Mouse (Mus musculus) frontal cortex, adult 2 months (tissue): ENCODE measurements around the gene Pias1. TPM values are rescaled to one million over a fixed set of nuclear protein-coding genes. Genes with fewer than 3 reads are reported as not detected.

Experiments used
- DNase-seq, 2 experiments: peaks; one replicate each; pipeline ENCODE4 v3.0.0; 2022; ENCODE audit warnings: low spot score in 1 of 2; ENCODE audit errors: extremely low spot score in 1 of 2
- polyA plus RNA-seq: library from polyadenylated mRNA; depleted of rRNA; stranded (reverse); fragments of >200 nt; gene quantifications from 2 replicates; pipeline ENCODE4 v1.2.3, GENCODE M21; 2012; rRNA removed

Pias1 gene
- 30.8 and 32.7 TPM in 2 replicates for polyA plus RNA-seq

DNA sequence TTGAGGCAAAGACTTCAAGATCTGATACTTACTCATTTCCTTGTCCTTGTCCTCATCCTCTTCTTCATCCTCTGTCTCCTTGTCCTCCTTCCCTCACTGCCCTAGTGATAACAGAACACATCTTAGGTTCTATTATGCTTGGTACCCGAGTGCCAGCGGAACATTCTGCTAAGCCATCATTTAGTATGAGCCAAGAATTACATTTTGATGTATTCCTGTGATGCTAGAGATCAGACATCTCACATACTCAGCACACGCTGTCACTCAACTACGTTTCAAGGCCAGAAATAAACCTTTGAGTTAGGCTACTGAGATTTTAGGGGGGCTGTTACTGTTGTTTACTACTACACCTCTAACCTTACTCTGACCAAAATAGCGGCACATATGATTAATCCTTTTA, at the start of gene Pias1:
Pias1 (minus strand) TSS at position 101 of the 400 bp plus-strand sequence.
- no peak for DNase-seq

DNA sequence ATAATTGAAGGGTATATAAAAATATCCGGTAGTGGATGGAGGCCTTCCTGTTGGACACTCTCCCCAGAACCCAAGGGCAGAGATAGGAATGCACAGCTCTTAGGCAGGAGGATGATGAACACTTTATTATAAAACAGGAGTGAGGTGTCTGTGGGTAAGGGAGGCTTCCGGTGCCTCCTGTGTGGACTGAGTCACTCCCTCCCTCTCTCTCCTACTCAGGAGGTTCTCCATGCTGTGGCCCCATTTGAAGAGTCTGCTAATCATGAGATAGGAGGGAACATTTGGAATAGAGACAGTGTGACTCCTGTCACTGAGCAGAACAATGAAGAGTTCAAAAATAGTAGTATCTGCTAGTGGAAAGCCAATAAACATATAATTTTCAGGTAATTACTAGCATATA, 47.7 kb upstream of the Pias1 start:
- peak in 1 of 2 experiments; percentile 24 for DNase-seq

DNA sequence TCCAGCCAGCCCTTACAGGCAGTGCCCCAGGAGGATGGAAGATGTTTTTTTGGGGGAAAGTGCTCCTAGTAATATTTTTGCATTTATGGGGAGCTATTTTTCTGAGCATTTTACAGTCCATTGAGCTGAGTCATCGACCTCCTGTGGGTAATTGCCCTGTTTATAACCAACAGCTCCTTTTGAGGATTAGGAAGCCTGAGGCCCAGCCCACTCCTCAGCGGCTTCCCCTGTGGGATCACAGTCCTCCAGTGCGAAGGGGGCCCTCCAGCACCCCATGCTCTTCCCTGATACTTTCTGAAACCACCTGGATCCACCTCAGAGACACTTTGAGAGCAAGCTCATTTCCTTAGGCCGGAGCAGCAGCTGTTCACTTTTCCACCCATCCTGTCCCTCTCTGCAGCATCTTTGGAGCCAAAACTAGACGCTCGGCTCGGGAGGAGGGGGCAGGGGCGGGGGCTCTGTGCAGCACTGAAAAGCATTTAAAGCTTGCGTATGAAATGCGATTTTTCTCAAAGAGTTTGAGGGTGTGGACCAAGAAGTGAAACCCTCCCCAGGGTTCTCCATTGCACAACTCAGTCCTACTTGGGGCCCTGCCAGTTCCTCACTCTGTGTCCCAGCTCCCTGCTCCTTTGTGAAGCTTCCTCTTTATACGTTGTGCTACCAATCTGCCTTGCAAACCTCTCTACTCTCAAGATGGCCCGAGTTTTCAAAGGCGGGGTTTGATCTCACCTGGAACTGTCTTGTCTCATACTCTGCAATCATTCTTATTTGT, 43.5 kb upstream of the Pias1 start:
- peak in 1 of 2 experiments; percentile 38 for DNase-seq

DNA sequence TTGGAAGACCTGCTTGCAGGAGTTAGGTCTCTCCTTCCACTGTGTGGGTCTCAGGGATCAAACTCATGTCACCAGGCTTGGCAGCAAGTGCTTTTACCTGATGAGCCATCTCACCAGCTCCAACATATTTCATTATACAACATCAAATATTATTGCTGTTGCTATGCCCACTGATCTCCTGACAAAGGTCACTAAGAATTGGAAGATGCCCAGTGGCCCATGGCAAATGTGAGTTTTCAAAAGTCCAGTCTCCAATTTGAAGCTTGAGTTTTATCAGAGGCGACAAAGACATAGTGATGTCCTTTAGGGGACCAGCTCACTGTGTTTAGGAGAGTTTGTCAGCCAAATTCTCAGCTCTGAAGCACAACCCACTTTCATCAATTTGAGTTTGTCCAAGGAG, 34.8 kb upstream of the Pias1 start:
- no peak for DNase-seq

DNA sequence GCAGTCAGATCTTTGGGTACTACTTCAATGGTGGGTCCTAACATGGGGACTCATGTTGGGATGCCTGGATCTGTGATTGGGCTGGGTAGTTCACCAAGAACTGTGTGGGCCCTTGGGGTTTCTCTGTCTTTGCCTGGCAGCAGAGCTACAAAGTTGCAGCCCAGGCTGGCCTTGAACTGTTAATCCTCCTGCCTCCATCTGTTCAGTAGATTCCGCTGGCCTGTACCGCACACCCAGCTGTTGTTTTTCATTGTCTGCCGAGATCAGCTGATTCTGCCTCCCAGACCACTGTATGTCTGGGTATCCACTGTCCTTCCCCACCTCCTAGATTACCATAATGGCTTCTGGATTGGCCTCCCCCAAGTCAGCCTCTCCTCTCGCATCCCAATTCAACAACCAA, 19.6 kb upstream of the Pias1 start:
- no peak for DNase-seq

DNA sequence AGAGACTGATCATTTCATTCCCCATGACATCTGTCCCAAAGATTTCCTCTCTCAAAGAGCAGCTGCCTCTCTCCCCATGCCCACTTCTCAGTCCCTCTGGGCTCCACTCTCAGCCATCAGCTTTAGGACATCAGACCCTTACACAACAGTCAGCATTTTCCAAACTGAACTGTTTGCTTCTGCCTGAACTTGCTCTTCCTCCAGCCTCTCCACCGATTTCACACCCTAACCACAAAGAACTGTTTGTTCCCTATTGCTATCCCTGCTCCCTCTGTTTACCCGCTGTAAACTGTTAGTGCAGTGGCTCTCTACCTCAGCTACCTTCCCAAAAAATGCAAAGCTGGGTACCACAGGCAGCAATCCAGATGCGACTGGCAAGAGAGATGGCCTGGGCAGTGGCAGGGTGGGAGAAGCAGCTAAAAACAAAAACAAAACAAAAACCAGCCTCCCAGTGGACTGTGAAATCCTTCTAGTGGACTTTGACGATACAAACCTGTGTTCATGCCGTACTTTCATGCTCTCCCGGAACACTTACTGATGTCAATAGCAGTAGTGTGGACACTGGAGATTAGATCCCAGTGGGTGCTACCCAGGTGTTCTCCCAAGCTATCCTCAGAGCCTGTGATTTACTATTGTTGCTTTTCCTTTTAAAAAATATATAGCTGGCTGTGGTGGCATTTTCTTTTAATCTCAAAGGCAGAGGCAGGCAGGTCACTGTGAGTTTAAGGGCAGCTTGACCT, 18.5 kb upstream of the Pias1 start:
- DNase-seq: no peak

DNA sequence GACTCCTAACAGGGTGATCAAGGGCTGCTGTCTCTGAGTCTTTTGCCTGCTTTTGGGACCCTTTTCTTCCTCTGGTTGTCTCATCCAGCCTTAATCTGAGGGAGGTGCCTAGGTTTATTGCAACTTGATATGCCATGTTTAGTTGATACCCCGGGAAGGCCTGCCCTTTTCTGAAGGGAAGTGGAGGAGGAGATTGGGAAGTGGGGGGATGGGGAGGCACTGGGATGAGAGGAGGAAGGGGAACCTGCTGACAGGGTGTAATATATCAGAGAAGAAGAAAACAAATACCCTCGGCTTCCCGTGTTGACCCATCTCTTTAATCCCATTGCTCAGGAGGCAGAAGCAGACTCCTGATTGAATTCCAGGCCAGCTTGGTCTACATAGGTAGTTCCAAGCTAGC, 10.8 kb upstream of the Pias1 start:
- DNase-seq: no peak

DNA sequence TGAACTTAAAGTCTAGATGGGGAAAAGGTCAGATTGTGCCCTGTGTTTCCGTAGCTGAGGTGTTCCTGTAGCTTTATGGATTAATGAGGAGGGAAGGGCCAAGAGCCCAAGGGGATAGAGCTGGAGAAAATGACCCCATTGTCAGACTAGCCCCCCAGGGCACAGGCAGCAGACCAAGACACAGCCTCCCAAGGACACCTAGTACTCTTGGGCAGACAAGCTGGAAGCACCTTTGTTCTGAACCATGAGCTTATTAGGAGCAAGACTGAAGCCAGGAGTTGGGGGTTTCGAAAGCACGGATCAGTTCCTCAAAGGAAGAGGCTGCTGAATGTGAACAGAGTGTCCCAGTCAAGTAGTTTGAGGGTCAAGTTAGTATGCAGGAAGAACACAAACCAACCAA, 9.9 kb upstream of the Pias1 start:
- DNase-seq: no peak

DNA sequence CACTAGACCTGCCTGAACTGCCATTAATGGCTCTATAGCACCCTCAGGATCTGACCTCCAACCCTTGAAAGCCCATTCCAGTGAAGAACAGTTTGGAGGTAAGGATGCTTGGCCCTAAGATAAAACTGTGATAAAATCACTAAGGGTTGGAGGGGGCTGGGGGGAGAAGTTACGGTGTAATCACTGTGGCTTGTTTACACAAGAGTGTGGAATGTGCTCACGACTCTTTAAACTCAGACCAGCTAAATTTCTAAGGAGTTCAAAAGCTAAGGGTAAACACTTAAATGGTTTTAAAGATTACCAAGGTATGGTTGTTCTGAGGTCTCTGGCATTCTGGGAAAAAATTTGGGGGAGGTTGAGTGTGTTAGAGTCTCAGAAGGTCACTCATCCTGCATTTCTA, 7.5 kb upstream of the Pias1 start:
- no peak for DNase-seq

DNA sequence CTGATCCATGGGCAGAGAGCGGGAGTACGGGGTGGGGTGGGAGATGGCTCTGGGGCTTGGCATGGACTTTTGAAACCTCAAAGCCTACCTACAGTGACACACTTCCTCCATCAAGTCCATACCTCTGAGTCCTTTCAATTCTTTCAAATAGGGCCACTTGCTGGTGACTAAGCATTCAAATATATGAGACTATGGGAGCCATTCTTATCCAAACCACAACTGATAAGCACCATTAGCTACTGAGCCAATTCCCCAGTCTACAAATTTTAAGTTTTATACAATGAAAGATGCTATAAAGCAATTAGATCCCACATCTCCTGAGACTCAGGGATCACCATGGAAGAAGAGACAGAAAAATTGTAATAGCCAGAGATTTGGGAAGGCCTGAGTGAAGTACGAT, 2.4 kb upstream of the Pias1 start:
- no peak for DNase-seq

DNA sequence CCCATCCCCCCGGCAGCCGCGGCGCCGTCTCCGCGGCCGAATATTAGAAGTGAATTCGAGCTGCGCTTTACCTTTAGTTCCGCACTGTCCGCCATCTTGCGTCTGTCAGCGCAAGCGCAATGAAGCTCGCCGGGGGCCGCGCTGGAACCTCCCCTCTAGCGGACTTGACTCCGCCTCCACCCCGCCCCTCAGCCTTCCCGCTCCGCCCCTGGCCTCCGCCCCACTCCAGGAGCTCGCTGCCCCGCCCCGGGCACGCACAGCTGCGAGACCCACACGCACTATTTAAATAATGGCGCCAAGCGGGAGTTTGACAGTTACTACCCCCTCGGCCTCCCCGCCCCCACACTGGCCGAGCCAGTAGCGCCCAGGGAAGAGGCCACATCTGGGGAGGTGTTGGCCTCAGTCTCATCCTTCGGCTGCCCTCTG, 6.9 kb downstream of the Pias1 start:
- DNase-seq: peak; percentile 93 to 98

DNA sequence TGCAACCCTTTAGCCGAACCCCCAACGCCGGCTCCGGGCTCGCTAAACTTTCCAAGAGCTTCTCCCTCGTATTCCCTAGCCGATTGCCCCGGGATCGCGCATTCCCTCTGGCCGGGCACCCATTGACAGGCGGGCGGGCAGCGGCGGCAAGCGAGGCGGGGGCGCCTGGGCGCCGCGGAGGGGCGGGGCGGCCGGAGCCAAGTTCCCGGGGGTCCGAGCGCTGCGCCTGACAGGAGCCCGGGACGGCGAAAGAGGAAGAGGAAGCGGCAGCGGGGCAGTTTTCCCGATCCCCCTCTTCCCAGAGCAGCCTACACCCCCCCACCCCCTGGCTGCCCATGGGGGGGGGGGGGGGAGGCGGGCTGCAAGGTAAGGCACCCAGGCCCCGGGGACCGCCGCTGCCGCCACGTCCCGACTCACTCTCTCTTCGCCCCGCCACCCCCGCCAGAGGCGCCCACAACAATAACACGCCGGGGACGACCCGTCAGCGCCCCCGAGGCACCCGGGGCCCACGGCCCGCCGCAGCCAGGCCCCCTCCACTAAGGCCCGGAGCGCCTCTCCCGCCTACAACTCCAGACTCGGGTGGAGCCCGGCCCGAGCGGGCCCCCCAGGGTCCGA, 7.5 kb downstream of the Pias1 start:
- peak in 1 of 2 experiments; percentile 11 for DNase-seq

DNA sequence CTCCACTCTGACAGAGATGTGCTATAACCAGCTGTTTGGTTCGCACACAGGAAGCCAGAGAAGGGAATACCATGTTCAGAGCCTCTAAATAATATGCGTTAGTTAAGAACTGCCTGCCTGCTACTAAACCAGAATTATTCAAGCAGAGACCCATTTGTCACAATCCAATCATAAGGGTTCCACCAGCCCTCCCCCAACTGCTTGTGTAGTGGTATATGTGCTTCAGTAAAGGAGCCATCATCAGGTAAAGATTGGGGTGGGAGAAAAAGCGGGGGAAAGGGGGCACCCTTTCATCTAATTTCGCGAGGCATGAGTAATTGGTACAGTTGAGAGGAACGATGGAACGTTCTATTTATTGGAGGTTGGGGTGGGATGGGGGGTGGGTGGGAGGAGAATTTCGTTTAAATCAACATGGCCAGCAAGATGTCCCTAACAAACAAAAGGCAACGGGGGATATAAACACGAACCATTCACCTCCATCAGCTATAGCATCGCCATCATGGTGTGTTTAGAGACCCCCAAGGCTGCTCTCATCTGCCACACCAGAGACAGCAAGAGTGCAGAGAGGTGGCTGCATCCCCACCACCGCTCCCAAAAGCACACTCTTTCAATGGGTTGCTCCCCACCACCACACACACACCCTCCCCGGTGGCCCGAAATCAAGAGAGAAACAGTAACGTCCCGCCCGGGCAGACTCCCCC, 8.1 kb downstream of the Pias1 start:
- DNase-seq: peak in 1 of 2 experiments; percentile 24

DNA sequence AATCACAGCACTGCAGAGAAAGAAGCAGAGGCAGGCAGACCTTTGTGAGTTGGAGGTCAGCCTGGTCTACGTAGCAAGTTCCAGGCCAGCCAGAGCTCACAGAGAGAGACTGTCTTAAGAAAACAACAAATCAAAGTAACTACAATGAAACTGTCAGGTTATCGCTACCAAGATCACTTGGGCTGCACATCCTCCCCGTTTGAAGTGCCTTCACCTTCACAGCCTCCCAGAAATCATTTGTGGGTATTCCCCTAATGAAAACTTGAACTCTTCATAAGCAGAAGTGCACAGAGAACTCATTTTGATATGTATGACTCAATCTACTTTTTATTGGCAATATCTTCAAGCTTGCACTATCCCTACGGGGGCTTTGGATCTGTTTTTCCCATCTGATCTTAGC, 10.6 kb downstream of the Pias1 start:
- DNase-seq: no peak

DNA sequence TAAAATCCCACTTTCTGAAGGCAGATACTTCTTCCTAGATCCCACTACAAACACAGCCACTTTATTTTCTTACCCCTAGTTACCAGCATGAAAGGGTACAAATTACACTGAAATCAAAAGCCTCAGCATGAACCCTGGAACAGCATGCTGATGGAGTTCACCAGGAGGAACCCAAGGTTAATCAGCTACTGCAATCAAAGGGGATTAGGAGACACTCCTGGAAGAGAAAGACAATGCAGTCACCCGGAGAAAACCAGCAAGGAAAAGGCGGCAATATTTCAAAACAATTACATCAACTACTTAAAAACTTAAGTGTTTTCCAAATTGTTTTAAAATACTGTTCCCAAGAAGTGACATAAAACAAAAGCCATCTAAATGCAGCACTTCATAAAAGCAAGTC, 11.9 kb downstream of the Pias1 start:
- DNase-seq: no peak

DNA sequence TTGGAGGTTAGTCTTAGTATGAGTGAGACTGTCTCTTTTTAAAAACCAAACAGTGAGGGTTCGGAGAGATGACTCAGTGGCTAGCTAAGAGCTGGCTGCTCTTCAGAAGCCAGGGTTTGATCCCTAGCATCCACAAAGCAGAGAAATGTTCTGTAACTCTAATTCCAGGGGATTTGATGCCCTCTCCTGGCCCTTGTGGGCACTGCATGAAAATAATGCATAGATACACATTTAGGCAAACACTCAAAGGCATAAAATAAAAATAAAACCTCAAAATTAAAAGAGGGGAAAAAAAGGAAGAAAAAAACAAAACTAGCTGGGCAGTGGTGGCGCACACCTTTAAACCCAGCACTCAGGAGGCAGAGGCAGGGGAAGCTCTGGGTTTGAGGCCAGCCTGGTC, 13.3 kb downstream of the Pias1 start:
- no peak for DNase-seq

DNA sequence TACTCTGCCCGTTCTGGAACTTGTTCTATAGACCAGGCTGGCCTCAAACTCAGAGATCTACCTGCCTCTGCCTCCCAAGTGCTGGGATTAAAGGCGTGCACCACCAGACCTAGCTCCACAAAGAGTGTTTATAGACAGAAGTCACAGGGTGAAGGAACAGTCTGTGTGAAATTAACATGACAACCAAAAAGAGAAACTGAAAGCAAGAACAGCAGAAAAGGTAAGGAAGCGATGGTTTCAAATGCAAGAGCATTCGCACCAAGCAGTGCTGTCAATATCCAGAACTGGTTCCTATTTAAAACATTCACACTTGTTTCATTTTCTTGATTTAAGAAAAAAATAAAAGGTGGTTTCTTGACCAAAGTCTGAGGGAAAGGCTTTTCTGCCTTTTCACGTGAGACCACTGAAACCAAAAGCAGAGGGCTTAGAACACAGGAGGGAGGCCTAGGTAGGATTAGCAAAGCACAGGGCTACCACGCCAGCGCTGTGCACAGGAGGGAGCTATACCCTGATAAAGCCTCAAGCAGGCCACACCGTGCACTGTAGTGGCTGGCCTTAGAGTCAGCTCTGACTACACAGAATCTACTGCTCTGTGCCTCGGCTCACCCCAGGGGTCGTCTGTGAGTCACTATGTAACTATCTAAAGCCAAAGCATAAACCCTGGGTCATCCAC, 15.5 kb downstream of the Pias1 start:
- DNase-seq: no peak

DNA sequence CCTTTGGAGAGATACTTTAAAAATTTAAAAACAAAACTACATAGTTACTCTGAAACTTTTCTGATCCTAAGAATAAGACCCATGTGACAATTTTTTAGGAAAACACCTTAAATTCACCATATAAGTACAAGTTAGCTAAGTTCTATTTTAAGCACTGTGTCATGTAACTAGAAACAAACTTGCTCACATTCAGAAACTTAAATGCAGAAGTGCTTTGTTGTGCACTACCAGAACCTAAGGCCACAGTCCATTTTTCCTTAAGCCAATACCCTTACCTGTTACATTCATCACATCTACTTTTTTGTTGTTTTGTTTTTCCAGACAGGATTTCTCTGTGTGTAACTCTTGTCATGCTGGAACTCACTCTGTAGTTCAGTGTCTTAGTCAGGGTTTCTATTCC, 17.4 kb downstream of the Pias1 start:
- no peak for DNase-seq

DNA sequence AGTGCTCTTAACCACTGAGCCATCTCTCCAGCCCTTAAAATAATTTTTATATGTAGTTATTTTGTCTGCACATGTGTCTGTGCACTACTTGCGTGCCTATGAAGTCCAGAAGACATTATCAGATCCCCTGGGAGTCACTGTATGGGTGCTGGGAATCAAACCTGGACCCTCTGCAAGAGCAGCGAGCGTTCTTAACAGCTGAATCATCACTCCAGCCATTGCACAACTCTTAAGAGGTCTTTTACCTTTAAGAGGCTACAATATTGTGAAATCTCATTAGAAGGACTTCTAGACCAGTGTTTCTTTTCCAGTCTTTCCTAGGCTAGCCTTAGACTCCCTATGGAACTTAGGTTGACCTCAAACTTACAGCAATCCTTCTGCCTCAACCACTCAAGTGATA, 21.7 kb downstream of the Pias1 start:
- DNase-seq: no peak

DNA sequence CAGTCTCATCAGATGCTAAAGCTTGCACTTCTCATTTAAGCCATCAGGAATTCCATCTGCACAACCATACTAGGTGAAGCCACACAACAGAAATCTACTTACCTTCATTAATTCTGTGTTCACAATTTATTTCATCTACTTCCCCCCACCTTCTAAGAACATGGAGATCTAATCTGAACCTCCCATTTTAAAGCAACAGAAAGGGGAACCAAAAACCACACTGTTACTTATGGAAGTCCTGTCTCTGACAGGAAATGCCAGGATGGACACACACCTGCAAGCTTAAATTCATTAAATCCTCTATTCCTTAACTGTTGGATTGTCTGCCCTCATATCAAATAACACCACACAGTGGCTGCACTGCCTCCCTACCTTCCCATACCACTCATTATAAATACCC, 35.0 kb downstream of the Pias1 start:
- no peak for DNase-seq

DNA sequence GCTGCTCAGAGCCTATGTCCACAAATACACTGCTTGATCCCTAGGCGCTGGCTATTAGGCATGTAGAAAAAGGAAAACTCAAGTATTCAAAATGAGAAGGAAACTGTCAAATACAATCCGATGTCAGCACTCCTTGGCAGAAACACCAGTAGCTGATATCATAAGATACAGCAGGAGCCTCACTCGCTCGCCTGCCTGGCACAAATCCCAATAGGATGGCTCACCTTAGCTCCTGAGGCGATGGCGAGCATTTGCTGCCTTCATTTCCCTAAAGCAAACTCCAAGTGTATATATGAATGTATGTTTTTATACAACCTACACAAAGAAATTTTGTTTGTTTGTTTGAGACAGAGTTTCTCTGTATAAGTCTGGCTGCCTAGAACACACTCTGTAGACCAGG, 42.4 kb downstream of the Pias1 start:
- DNase-seq: no peak
